Mouse (Mus musculus) heart, postnatal 14 days (tissue): Measurements from ENCODE around the gene Hapln3. TPM values are rescaled to one million over a fixed set of nuclear protein-coding genes. Genes with fewer than 3 reads are reported as not detected.

ENCODE experiments used
- DNase-seq, 2 experiments: peaks; one replicate each; pipeline ENCODE4 v3.0.0; 2021 to 2022
- intact Hi-C: fragments of 180-260 bp; cut with DNase I; formaldehyde crosslinking; loops from one replicate; pipeline ENCODE4 v1.15.1; 2025
- total RNA-seq, 2 experiments: library from RNA; stranded (reverse); gene quantifications; 2 replicates each; pipeline ENCODE4 v1.2.3; 2021

The Hapln3 gene
- total RNA-seq, 2 experiments from 2014 or later: 0.34 to 0.45 TPM

DNA sequence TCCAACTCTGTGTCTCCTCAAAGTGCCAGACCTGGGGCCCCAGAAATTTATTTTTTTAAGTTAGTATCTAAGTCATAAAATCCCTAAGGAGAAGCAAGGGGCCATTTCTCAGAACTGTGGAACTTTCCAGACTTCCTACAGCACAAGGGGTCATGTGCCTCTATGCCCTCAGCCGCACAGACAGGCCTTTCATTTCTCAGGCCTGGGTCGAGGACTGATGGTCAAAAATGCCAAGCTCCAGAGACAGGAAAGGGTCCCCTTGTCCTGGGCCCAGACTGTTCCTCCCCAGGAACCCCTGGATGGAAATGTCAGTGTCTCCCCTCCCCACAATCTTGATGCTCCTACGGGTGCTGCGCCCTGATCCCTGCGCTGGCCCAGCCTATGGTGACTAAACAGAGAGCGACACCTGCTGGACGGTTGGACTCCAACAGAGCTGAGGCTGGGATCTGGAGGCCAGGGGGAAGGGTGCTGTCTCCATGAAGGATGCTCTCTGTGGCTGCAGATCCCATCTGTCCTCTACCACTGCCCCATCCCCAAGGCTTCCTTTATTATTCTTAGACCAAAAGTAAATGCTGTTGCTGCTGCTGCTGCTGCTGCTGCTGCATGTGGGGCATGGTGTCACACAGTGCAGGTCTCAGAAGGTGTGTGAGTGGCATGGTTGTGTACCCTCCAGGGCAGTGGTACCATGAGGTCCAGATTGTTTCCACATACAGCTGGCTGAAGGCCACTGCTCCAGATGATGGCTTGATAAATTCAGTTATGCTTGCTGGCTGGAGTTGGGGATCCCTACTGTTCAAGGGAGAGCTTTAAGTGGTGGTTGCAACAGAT, 50.0 kb downstream of the Hapln3 start:
- DNase-seq: peak; percentile 70 to 81
- intact Hi-C loops: loop anchor here (1.0 to 10.0 kb wide), 2 partner anchors 156 to 286 kb away; no protein-coding TSS in a partner anchor

- DNase-seq: no peak
- intact Hi-C loops: no loop called here
Observed at GRCm38 (mm10) chr7:79079212-79079611, 51.6 kb downstream of the Hapln3 start.

- intact Hi-C loops: no loop called here
- DNase-seq: no peak
Observed at GRCm38 (mm10) chr7:79068231-79068630, 62.6 kb downstream of the Hapln3 start.

DNA sequence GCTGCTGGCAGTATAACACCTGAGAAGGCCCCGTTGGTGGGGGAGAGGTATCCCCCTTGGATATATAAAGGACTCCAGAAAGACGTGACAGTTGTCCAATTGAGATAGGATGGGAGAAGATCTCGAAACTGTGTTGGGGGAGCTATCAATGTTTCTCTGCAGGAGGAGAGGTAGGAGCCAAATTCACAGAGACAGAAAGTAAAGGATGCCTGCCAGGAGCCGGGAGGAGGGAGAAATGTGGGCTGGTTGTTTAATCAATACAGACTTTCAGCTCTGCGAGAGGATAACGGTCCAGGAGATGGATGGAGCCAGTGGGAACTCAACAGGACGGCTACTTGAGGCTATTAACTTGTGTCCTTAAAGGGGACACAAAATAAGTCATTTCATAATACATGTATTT, 63.4 kb downstream of the Hapln3 start:
- DNase-seq: no peak
- intact Hi-C loops: no loop called here

Other genes with a start within 250 kb of the Hapln3 start
- 10 to 100 TPM; 25.8 to 29.4 TPM for gene Aen, start 235.2 kb downstream of the Hapln3 start, total RNA-seq
- 10 to 100 TPM; 21.5 to 23.6 TPM for gene Isg20, start 217.6 kb downstream of the Hapln3 start, total RNA-seq
- under 1 TPM; 0.60 to 0.93 TPM for gene Acan, start 77.5 kb downstream of the Hapln3 start, total RNA-seq
- 100 to 1,000 TPM; 145 to 153 TPM for gene Mfge8, start 18.0 kb upstream of the Hapln3 start, total RNA-seq
- gene Abhd2, start 142.2 kb upstream of the Hapln3 start, total RNA-seq: 10 to 100 TPM; 40.3 to 45.0 TPM